Mouse (Mus musculus) hindbrain, postnatal 0 days (tissue): ENCODE data around the gene Slc52a3. TPM values are rescaled to one million over a fixed set of nuclear protein-coding genes. Genes with fewer than 3 reads are reported as not detected.

Experiments used
- ATAC-seq: fragments of 200-750 bp; cut with Nextera tagmentation; 2 replicates; pipeline ENCODE4 v1.8.0; 2017; ENCODE audit warnings: mild to moderate bottlenecking, moderate TSS enrichment, moderate library complexity
- DNase-seq: peaks from one replicate; pipeline ENCODE4 v3.0.0-alpha.2; 2015; ENCODE audit warnings: low spot score
- H3K27ac ChIP-seq: fragments of 300-500 bp; sonication (generic); 2 replicates; pipeline ENCODE4 v1.5.1; 2014; ENCODE audit warnings: mild to moderate bottlenecking
- H3K27me3 ChIP-seq: fragments of 300-500 bp; sonication (generic); 2 replicates; pipeline ENCODE4 v1.6.1; 2014; ENCODE audit warnings: low read length, mixed read lengths; ENCODE audit not compliant: insufficient read depth
- H3K36me3 ChIP-seq: fragments of 300-500 bp; sonication (generic); 2 replicates; pipeline ENCODE4 v1.6.1; 2014; ENCODE audit warnings: low read length, mixed read lengths; ENCODE audit not compliant: insufficient read depth
- H3K4me1 ChIP-seq: fragments of 300-500 bp; sonication (generic); 2 replicates; pipeline ENCODE4 v1.6.1; 2014; ENCODE audit warnings: antibody characterized with exemption, low read length, mixed read lengths; ENCODE audit not compliant: insufficient read depth
- H3K4me2 ChIP-seq: fragments of 300-500 bp; sonication (generic); 2 replicates; pipeline ENCODE4 v1.6.1; 2014; ENCODE audit warnings: low read depth, mild to moderate bottlenecking, low read length, moderate library complexity, mixed read lengths
- H3K4me3 ChIP-seq: fragments of 300-500 bp; sonication (generic); 2 replicates; pipeline ENCODE4 v1.5.1; 2014; ENCODE audit warnings: low read length
- H3K9ac ChIP-seq: fragments of 300-500 bp; sonication (generic); replicated peaks from 2 replicates; pipeline ENCODE4 v1.6.1; 2014; ENCODE audit warnings: mild to moderate bottlenecking, low read length, moderate library complexity, mixed read lengths
- H3K9me3 ChIP-seq: fragments of 300-500 bp; sonication (generic); 2 replicates; pipeline ENCODE4 v1.6.1; 2016; ENCODE audit warnings: low read length, mixed read lengths
- CTCF ChIP-seq: IDR thresholded peaks from 2 replicates; pipeline ENCODE4 v1.5.1; 2016; ENCODE audit warnings: antibody characterized with exemption, control low read depth, low read depth
- WGBS: fragments of 180-500 bp; shearing (Covaris S2); extraction: QIAGEN DNeasy Blood & Tissue Kit; methylation state at CpG from one replicate; pipeline ENCODE4 v1.1.7; 2014; 5-methylcytosine and 5-hydroxymethylcytosine counted together
- polyA plus RNA-seq: library from polyadenylated mRNA; unstranded; fragments of >200 nt; fragmentation: Nextera tagmentation; extraction: Ambion mirVana; gene quantifications from 2 replicates; pipeline ENCODE4 v1.2.1, GENCODE M21; 2015
- total RNA-seq: library from RNA; depleted of rRNA; stranded (reverse); fragments of >200 nt; gene quantifications from 2 replicates; pipeline ENCODE4 v1.2.3, GENCODE M21; 2014

Gene Slc52a3
- total and polyA plus RNA-seq, 2 experiments from 2014 or later: 2.7 TPM

DNA sequence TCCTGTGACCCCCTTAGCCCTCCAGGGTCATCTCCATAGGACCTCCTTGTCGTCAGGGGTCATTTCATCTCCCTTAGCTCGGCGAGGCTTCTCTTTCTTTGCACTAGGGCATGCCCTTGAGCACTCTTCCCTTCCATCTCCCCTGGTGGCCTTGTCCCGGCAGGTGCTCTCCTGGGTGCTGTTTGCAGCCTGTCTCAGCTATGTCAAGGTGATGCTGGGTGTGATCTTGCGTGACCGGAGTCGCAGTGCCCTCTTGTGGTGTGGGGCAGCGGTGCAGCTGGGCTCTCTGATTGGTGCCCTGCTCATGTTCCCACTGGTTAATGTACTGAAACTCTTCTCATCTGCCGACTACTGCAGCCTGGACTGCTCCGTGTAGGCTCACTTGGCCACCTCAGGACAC is 11.5 kb downstream of the Slc52a3 start:
- ATAC-seq (peak; percentile 36; the same call in 1 of the 2 replicates), DNase-seq (peak; percentile 34)
- H3K4me2 ChIP-seq: no peak overlapping the region
- peaks cover 7% of the 10 kb centered on the region; the same call in 1 of the 2 replicates for H3K4me1 ChIP-seq
- H3K27me3 ChIP-seq: no peaks in the 10 kb centered on the region
- no peak overlapping the region for H3K4me3 ChIP-seq
- WGBS: 65% methylated on average over 10 of the region's 10 CpGs
- no peaks in the 10 kb centered on the region for H3K36me3 ChIP-seq
- no peaks in the 10 kb centered on the region for H3K9me3 ChIP-seq
- no peak overlapping the region for H3K9ac ChIP-seq
- peak; percentile 74 for TF ChIP-seq CTCF
- no peak overlapping the region for H3K27ac ChIP-seq

DNA sequence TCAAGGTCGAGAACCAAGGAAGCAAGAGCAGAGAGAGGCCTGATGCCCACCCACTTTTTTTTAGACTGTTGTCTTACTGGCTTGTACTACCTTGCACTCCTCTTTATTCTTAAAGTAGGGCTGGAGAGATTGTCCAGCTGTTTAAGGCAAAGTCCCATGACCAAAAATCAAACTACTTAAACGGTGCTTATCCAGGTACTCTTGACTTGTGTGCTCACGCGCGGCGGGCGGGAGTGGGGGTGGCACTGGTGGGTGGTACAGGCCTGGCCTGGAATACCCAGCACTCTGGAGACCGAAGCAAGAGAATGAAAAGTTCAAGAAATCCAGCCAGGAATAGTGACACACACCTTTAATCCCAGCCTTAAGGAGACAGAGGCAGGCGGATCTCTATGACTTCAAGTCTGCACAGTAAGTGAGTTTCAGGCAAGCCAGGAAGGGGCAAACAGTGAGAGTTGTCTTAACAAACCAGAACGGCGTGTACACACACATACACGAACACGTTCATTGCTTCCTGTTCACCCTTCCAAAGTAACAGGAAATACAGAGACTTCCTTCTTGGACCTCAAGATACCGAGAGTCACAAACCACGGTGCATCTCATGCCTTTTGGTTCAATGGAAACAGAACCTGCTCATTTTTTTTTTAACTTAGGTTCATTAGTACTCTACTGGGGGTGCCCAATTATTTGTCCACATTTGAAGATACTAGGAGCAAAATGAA is 12.9 kb downstream of the Slc52a3 start:
- no peaks in the 10 kb centered on the region for H3K9me3 ChIP-seq
- H3K4me3 ChIP-seq: no peak overlapping the region
- H3K4me1 ChIP-seq: peaks cover 7% of the 10 kb centered on the region; the same call in 1 of the 2 replicates
- no peak for TF ChIP-seq CTCF
- 90% methylated on average over 15 of the region's 15 CpGs for WGBS
- H3K4me2 ChIP-seq: no peak overlapping the region
- H3K36me3 ChIP-seq: no peaks in the 10 kb centered on the region
- H3K9ac ChIP-seq: no peak overlapping the region
- ATAC-seq (no peak), DNase-seq (no peak)
- no peaks in the 10 kb centered on the region for H3K27me3 ChIP-seq
- H3K27ac ChIP-seq: no peak overlapping the region

DNA sequence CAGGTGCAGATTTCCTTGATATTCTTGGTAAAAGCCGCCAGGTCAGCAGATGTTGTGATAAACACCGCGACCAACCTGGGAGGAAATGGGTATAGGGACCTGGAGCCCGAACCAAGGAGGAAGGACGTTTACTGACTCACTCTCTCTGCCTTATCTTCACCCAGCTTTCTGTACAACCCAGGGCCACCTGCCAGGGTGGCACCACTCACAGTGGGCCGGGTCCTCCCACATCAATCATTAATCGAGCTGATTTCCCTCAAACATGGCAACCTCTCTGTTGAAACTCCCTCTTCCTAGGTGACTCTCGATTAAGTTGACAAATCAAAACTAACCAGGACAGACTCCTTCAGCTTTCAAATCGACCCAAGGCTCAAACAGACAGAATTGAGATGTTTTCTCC is 13.9 kb downstream of the Slc52a3 start:
- Histone ChIP-seq H3K4me1 (peaks cover 7% of the 10 kb centered on the region; the same call in 1 of the 2 replicates), H3K36me3 (no peaks in the 10 kb centered on the region), H3K27me3 (no peaks in the 10 kb centered on the region), H3K9me3 (no peaks in the 10 kb centered on the region), H3K9ac (no peak overlapping the region), H3K4me3 (no peak overlapping the region), H3K27ac (no peak overlapping the region), H3K4me2 (no peak overlapping the region)
- no peak for ATAC-seq
- WGBS: 82% methylated on average over 9 of the region's 9 CpGs
- DNase-seq: no peak
- no peak for TF ChIP-seq CTCF

DNA sequence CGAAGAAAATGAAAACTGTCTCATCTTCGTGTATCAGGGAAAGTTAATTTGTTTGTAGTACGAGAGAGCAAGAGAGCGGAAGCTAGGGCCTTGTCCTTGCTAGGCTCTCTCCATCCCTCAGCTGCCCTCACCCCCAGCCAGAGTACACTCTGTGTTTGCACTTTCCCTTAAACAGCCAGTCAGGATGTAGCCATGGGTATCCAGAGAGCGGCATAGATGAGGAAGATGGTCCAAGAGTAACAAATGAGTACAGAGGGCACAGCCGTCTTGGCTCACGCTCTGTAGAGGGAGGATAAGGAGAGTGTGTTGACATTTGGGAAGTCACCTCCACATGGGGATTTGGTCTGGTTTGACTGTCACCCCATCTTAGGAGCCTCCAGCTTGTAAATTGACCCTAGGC is 14.3 kb downstream of the Slc52a3 start:
- Histone ChIP-seq H3K9ac (no peak overlapping the region), H3K4me2 (no peak overlapping the region), H3K27me3 (no peaks in the 10 kb centered on the region), H3K4me3 (no peak overlapping the region), H3K4me1 (peaks cover 7% of the 10 kb centered on the region; the same call in 1 of the 2 replicates), H3K36me3 (no peaks in the 10 kb centered on the region), H3K27ac (no peak overlapping the region), H3K9me3 (no peaks in the 10 kb centered on the region)
- DNase-seq: no peak
- no peak for TF ChIP-seq CTCF
- ATAC-seq: no peak
- WGBS: 85% methylated on average over 7 of the region's 7 CpGs

DNA sequence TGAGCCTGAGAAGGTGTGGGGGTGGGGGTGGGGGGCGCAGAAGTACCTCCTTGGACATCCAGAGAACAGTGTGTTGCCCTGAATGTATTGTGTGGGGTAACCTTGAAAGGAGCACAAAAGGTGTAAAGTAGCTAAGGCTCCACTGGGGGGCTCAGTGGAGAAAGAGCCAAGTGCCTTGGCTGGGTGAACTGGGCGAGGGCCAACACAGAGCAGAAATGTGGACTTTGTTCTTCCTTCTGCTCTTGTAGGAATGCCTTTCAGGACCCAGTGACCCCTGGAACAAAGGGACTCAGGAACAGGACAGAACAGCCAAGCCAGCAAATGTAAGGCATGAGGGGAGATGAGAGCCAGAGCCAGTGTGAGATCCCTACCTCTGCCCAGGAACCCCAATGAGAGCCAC is 15.4 kb downstream of the Slc52a3 start:
- H3K36me3 ChIP-seq: no peaks in the 10 kb centered on the region
- peak overlapping the region; percentile 32; the same call in 1 of the 2 replicates for H3K27ac ChIP-seq
- H3K27me3 ChIP-seq: no peaks in the 10 kb centered on the region
- DNase-seq: peak; percentile 57
- TF ChIP-seq CTCF: peak; percentile 59
- 37% methylated on average over 2 of the region's 2 CpGs for WGBS
- no peak overlapping the region for H3K4me3 ChIP-seq
- H3K9ac ChIP-seq: no peak overlapping the region
- no peak overlapping the region for H3K4me2 ChIP-seq
- H3K9me3 ChIP-seq: no peaks in the 10 kb centered on the region
- peaks cover 7% of the 10 kb centered on the region; the same call in 1 of the 2 replicates for H3K4me1 ChIP-seq
- peak; percentile 50; the same call in 1 of the 2 replicates for ATAC-seq

DNA sequence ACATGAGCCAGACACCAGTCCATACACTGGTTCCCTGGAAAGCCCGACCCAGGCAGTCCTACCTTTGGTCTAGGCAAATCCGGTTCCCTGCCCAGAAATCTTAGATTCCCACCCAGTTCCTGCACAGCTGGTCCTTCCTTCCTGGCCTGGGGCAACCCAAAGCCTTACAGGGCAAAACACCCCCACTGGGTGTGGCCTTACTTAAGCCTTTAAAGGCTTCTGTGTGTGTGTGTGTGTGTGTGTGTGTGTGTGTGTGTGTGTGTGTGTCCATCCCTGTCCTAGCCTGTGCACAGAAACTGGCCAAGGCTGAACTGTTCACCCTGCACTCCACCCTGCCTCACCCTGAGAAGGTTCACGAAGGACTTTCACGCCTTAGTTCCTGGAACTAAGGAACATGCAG is 15.9 kb downstream of the Slc52a3 start:
- TF ChIP-seq CTCF: no peak
- WGBS: 77% methylated on average over 4 of the region's 4 CpGs
- no peak overlapping the region for H3K4me3 ChIP-seq
- H3K4me2 ChIP-seq: no peak overlapping the region
- H3K9ac ChIP-seq: no peak overlapping the region
- no peaks in the 10 kb centered on the region for H3K36me3 ChIP-seq
- DNase-seq (no peak), ATAC-seq (no peak)
- H3K27ac ChIP-seq: peak overlapping the region; percentile 32; the same call in 1 of the 2 replicates
- H3K4me1 ChIP-seq: peaks cover 7% of the 10 kb centered on the region; the same call in 1 of the 2 replicates
- no peaks in the 10 kb centered on the region for H3K27me3 ChIP-seq
- no peaks in the 10 kb centered on the region for H3K9me3 ChIP-seq

DNA sequence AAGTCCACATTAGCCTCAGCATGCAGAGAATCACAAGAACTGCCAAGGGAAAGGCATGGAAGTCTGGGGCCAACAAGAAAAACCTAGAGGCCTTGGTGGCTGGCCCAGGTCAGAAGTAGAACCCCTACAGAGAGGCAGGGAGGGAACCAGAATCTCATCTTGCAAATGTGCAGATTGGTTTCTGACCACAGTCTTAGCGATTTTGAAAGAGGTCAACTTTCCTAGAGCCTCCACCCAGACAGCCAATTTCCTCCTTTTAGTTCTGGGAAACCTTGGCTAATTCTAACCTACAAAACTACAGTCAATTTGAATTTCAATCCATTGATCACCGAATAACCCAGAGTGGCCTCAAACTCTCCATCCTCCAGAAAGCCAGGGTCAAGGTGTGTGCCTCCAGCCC is 16.4 kb downstream of the Slc52a3 start:
- no peak overlapping the region for H3K27ac ChIP-seq
- no peak overlapping the region for H3K4me2 ChIP-seq
- no peak overlapping the region for H3K4me3 ChIP-seq
- no peak overlapping the region for H3K9ac ChIP-seq
- H3K27me3 ChIP-seq: no peaks in the 10 kb centered on the region
- no peak for TF ChIP-seq CTCF
- H3K36me3 ChIP-seq: no peaks in the 10 kb centered on the region
- DNase-seq: no peak
- 69% methylated on average over 2 of the region's 2 CpGs for WGBS
- H3K9me3 ChIP-seq: no peaks in the 10 kb centered on the region
- no peak for ATAC-seq
- H3K4me1 ChIP-seq: peaks cover 7% of the 10 kb centered on the region; the same call in 1 of the 2 replicates
